Mouse (Mus musculus) neural tube, embryonic 11.5 days (tissue): Measurements from ENCODE around the gene Gm37419. TPM values are rescaled to one million over a fixed set of nuclear protein-coding genes. Genes with fewer than 3 reads are reported as not detected.

ENCODE experiments used
- ATAC-seq: fragments of 200-750 bp; cut with Nextera tagmentation; 2 replicates; pipeline ENCODE4 v1.8.0; 2017; ENCODE audit warnings: moderate number of reproducible peaks, mild to moderate bottlenecking, moderate TSS enrichment, moderate library complexity; ENCODE audit not compliant: insufficient read depth, low FRiP score, low TSS enrichment
- DNase-seq: peaks from one replicate; pipeline ENCODE4 v3.0.0-alpha.2; 2015; ENCODE audit warnings: low spot score
- H3K27ac ChIP-seq: fragments of 300-500 bp; sonication (generic); 2 replicates; pipeline ENCODE4 v1.5.1; 2014; ENCODE audit warnings: low read depth, mild to moderate bottlenecking, low read length
- H3K27me3 ChIP-seq: fragments of 300-500 bp; sonication (generic); 2 replicates; pipeline ENCODE4 v1.6.1; 2014; ENCODE audit warnings: mild to moderate bottlenecking, low read length, mixed read lengths; ENCODE audit not compliant: control insufficient read depth, insufficient read depth
- H3K36me3 ChIP-seq: fragments of 300-500 bp; sonication (generic); 2 replicates; pipeline ENCODE4 v1.6.1; 2014; ENCODE audit warnings: mild to moderate bottlenecking, low read length, moderate library complexity, mixed read lengths; ENCODE audit not compliant: control insufficient read depth, insufficient read depth
- H3K4me1 ChIP-seq: fragments of 300-500 bp; sonication (generic); 2 replicates; pipeline ENCODE4 v1.6.1; 2014; ENCODE audit warnings: low read length, mixed read lengths; ENCODE audit not compliant: control insufficient read depth, insufficient read depth
- H3K4me2 ChIP-seq: fragments of 300-500 bp; sonication (generic); 2 replicates; pipeline ENCODE4 v1.6.1; 2014; ENCODE audit warnings: low read depth, mild to moderate bottlenecking, moderate library complexity
- H3K4me3 ChIP-seq: fragments of 300-500 bp; sonication (generic); 2 replicates; pipeline ENCODE4 v1.5.1; 2014; ENCODE audit warnings: low read depth, low read length
- H3K9ac ChIP-seq: fragments of 300-500 bp; sonication (generic); 2 replicates; pipeline ENCODE4 v1.6.1; 2014; ENCODE audit warnings: mild to moderate bottlenecking, low read length
- H3K9me3 ChIP-seq: fragments of 300-500 bp; sonication (generic); 2 replicates; pipeline ENCODE4 v1.6.1; 2016; ENCODE audit warnings: low read length; ENCODE audit not compliant: control insufficient read depth
- WGBS: fragments of 180-500 bp; shearing (Covaris S2); extraction: QIAGEN DNeasy Blood & Tissue Kit; methylation state at CpG from one replicate; pipeline ENCODE4 v1.1.7; 2014; 5-methylcytosine and 5-hydroxymethylcytosine counted together
- polyA plus RNA-seq: library from polyadenylated mRNA; unstranded; fragments of >200 nt; fragmentation: Nextera tagmentation; extraction: Ambion mirVana; gene quantifications from 2 replicates; pipeline ENCODE4 v1.2.1, GENCODE M21; 2014

Gene Gm37419
- polyA plus RNA-seq, 1 experiment from 2014 or later, result not detected

- WGBS, result under 1% methylated on average over 32 of the region's 33 CpGs
Measured at GRCm38 (mm10) chr16:23982891-23983588, 5.2 kb upstream of the Gm37419 start.

GRCm38 (mm10) chr16:23984183-23984582, 4.1 kb upstream of the Gm37419 start:
- DNase-seq (peak; percentile 89), ATAC-seq (peak; percentile 48)
- Histone ChIP-seq H3K27ac (no peak overlapping the region), H3K4me2 (peak overlapping the region; percentile 82), H3K9me3 (no peaks in the 10 kb centered on the region), H3K4me3 (peak overlapping the region; percentile 24), H3K36me3 (no peaks in the 10 kb centered on the region), H3K9ac (no peak overlapping the region), H3K4me1 (peaks cover 21% of the 10 kb centered on the region), H3K27me3 (peaks cover 51% of the 10 kb centered on the region)
- 1% methylated on average over 22 of the region's 22 CpGs for WGBS

More at GRCm38 (mm10) chr16:23982891-23983588, 5.2 kb upstream of the Gm37419 start:
- ATAC-seq (0 out of 2 replicates have a peak, but pooled peaks have one; percentile 11), DNase-seq (peak; percentile 79)
- Histone ChIP-seq H3K36me3 (no peaks in the 10 kb centered on the region), H3K4me2 (peak overlapping the region; percentile 82), H3K9ac (peak overlapping the region; percentile 15; the same call in 1 of the 2 replicates), H3K4me3 (peak overlapping the region; percentile 34), H3K4me1 (peaks cover 21% of the 10 kb centered on the region), H3K27me3 (peaks cover 53% of the 10 kb centered on the region), H3K9me3 (no peaks in the 10 kb centered on the region), H3K27ac (no peak overlapping the region)

GRCm38 (mm10) chr16:23984760-23985466, 3.4 kb upstream of the Gm37419 start:
- Histone ChIP-seq H3K9ac (no peak overlapping the region), H3K9me3 (no peaks in the 10 kb centered on the region), H3K4me2 (peak overlapping the region; percentile 82), H3K27ac (no peak overlapping the region), H3K36me3 (no peaks in the 10 kb centered on the region), H3K4me3 (peak overlapping the region; percentile 24), H3K4me1 (peaks cover 24% of the 10 kb centered on the region), H3K27me3 (peaks cover 43% of the 10 kb centered on the region)
- DNase-seq (peak; percentile 33), ATAC-seq (no peak)
- WGBS, result under 1% methylated on average over 22 of the region's 22 CpGs

- H3K27me3 ChIP-seq, result peaks cover 38% of the 10 kb centered on the region
- DNase-seq (peak; percentile 50), ATAC-seq (no peak)
- no peak overlapping the region for H3K9ac ChIP-seq
- no peak overlapping the region for H3K27ac ChIP-seq
- no peaks in the 10 kb centered on the region for H3K9me3 ChIP-seq
- no peaks in the 10 kb centered on the region for H3K36me3 ChIP-seq
- H3K4me3 ChIP-seq, result no peak overlapping the region
- H3K4me2 ChIP-seq, result peak overlapping the region; percentile 82; the same call in 1 of the 2 replicates
- 2% methylated on average over 6 of the region's 6 CpGs for WGBS
- peaks cover 25% of the 10 kb centered on the region for H3K4me1 ChIP-seq
Measured at GRCm38 (mm10) chr16:23985467-23985861, 2.8 kb upstream of the Gm37419 start.

- H3K4me1 ChIP-seq, result peaks cover 25% of the 10 kb centered on the region
- H3K4me3 ChIP-seq, result peak overlapping the region; percentile 70; the same call in 1 of the 2 replicates
- WGBS, result 14% methylated on average over 3 of the region's 3 CpGs
- peak overlapping the region; percentile 95 for H3K4me2 ChIP-seq
- no peak overlapping the region for H3K9ac ChIP-seq
- no peak overlapping the region for H3K27ac ChIP-seq
- H3K27me3 ChIP-seq, result peaks cover 32% of the 10 kb centered on the region
- no peaks in the 10 kb centered on the region for H3K9me3 ChIP-seq
- DNase-seq (no peak), ATAC-seq (no peak)
- no peaks in the 10 kb centered on the region for H3K36me3 ChIP-seq
Measured at GRCm38 (mm10) chr16:23986176-23986575, 2.1 kb upstream of the Gm37419 start.

- H3K9me3 ChIP-seq, result no peaks in the 10 kb centered on the region
- H3K4me2 ChIP-seq, result peak overlapping the region; percentile 95
- H3K36me3 ChIP-seq, result no peaks in the 10 kb centered on the region
- WGBS, result under 1% methylated on average over 17 of the region's 17 CpGs
- H3K27ac ChIP-seq, result no peak overlapping the region
- H3K9ac ChIP-seq, result peak overlapping the region; percentile 81
- peaks cover 22% of the 10 kb centered on the region for H3K4me1 ChIP-seq
- ATAC-seq, result no peak
- H3K4me3 ChIP-seq, result peak overlapping the region; percentile 70
- H3K27me3 ChIP-seq, result peaks cover 25% of the 10 kb centered on the region
- peak; percentile 31 for DNase-seq
Measured at GRCm38 (mm10) chr16:23986871-23987270, 1.4 kb upstream of the Gm37419 start.

GRCm38 (mm10) chr16:23987341-23988156, 733 bp upstream of the Gm37419 start:
- ATAC-seq (no peak), DNase-seq (peak; percentile 61)
- H3K4me2 ChIP-seq, result peak overlapping the region; percentile 95
- H3K4me3 ChIP-seq, result peak overlapping the region; percentile 70
- peaks cover 22% of the 10 kb centered on the region for H3K27me3 ChIP-seq
- H3K27ac ChIP-seq, result peak overlapping the region; percentile 96; the same call in 1 of the 2 replicates
- no peaks in the 10 kb centered on the region for H3K36me3 ChIP-seq
- H3K9ac ChIP-seq, result peak overlapping the region; percentile 81
- H3K9me3 ChIP-seq, result no peaks in the 10 kb centered on the region
- peaks cover 22% of the 10 kb centered on the region for H3K4me1 ChIP-seq
- under 1% methylated on average over 54 of the region's 64 CpGs for WGBS

- H3K9ac ChIP-seq, result peak overlapping the region; percentile 81
- no peaks in the 10 kb centered on the region for H3K9me3 ChIP-seq
- H3K4me3 ChIP-seq, result peak overlapping the region; percentile 70
- no peaks in the 10 kb centered on the region for H3K36me3 ChIP-seq
- H3K27ac ChIP-seq, result peak overlapping the region; percentile 96; the same call in 1 of the 2 replicates
- peaks cover 22% of the 10 kb centered on the region for H3K27me3 ChIP-seq
- DNase-seq, result no peak
- peak overlapping the region; percentile 95 for H3K4me2 ChIP-seq
- peaks cover 22% of the 10 kb centered on the region for H3K4me1 ChIP-seq
- 0% methylated on average over 13 of the region's 13 CpGs for WGBS
- ATAC-seq, result 0 out of 2 replicates have a peak, but pooled peaks have one; percentile 28
Measured at GRCm38 (mm10) chr16:23988157-23988465, 171 bp upstream of the Gm37419 start.
